ENCODE assay signal across 7 mouse cellular contexts in genomic region chr12:73517022-73517709, GRCm38 (mm10). TPM values are rescaled to one million over a fixed set of nuclear protein-coding genes. Genes with fewer than 3 reads are reported as not detected.
DNase-seq lines count a peak whose midpoint lies in the region; ATAC-seq lines count a peak whose summit lies in the region.

No protein-coding gene starts in this region.

- WGBS in intestine, embryonic 15.5 days: 47% methylated on average over 15 of the region's 15 CpGs

- peak; percentile 79 for DNase-seq in adrenal gland, adult 2 months
- DNase-seq in embryo, embryonic 10.5 days (ENCODE audit: low spot score): peak; percentile 92
- DNase-seq in gastrocnemius, postnatal 36 days: peak; percentile 81 to 84
- peak; percentile 78 to 84 for DNase-seq in left cerebral cortex, postnatal 14 days (ENCODE audit: low spot score in 2 of 2)
- DNase-seq in right cerebral cortex, postnatal 25 days: peak; percentile 67

- no peaks in the 10 kb centered on the region for H3K27me3 ChIP-seq in intestine, embryonic 15.5 days (replicated peaks)

- H3K9ac ChIP-seq in intestine, embryonic 15.5 days: no peak overlapping the region

- no peak overlapping the region for H3K4me2 ChIP-seq in intestine, embryonic 15.5 days (replicated peaks)

- no peak overlapping the region for H3K27ac ChIP-seq in intestine, embryonic 15.5 days

- peak; percentile 74 for ATAC-seq in intestine, embryonic 15.5 days
- ATAC-seq in megakaryocyte-erythroid progenitor cell, adult 5-6 weeks (replicated peaks; ENCODE audit: low FRiP score, low TSS enrichment, poor library complexity, severe bottlenecking): peak; percentile 66

- H3K36me3 ChIP-seq in intestine, embryonic 15.5 days: no peaks in the 10 kb centered on the region

- H3K9me3 ChIP-seq in intestine, embryonic 15.5 days: no peaks in the 10 kb centered on the region

- 0 out of 2 replicates have a peak, but pooled peaks cover 2% of the 10 kb centered on the region for H3K4me1 ChIP-seq in intestine, embryonic 15.5 days (replicated peaks)

- intact Hi-C loops in gastrocnemius, postnatal 36 days (cut with DNase I): loop anchor here (2.0 to 5.0 kb wide), 4 partner anchors 105 to 670 kb away; no protein-coding TSS in a partner anchor
- intact Hi-C loops in left cerebral cortex, postnatal 14 days (cut with DNase I): loop anchor here (1.0 kb wide), 1 partner anchor 496 kb away; no protein-coding TSS in a partner anchor

- H3K4me3 ChIP-seq in intestine, embryonic 15.5 days (replicated peaks): no peak overlapping the region

RNA-seq across cellular contexts. Expression of gene Tmem30b, which starts 29.0 kb away (rescaled TPM):
- under 1 TPM; 0.09 to 0.41 TPM for total RNA-seq in adrenal gland, adult 2 months (2021)
- polyA plus RNA-seq in adrenal gland, adult 2 months (2012; rRNA removed): 0.23 and 0.25 TPM in 2 replicates
- total RNA-seq in gastrocnemius, postnatal 36 days (2021): under 1 TPM; 0.26 to 0.35 TPM
- 63.4 and 67.5 TPM in 2 replicates for polyA plus RNA-seq in intestine, embryonic 15.5 days (2015; fragmentation: Nextera tagmentation; extraction: Ambion mirVana)
- under 1 TPM; 0.17 to 0.20 TPM for total RNA-seq in left cerebral cortex, postnatal 14 days (2021)
- total RNA-seq in megakaryocyte-erythroid progenitor cell, adult 5-6 weeks (2014; fragmentation: Nextera tagmentation): not detected in 2 replicates
- not detected in 2 replicates for total RNA-seq in megakaryocyte-erythroid progenitor cell, adult 5-6 weeks (2017)
